Mouse (Mus musculus) small intestine, adult 2 months (tissue): ENCODE results near the gene Bpifb9b.

Experiments
- CTCF ChIP-seq: fragments of 200-500 bp; IDR thresholded peaks from 2 replicates; pipeline ENCODE4 v1.5.1; 2012; ENCODE audit warnings: low read depth, mild to moderate bottlenecking, control low read depth, inconsistent platforms, low read length, moderate library complexity, mixed read lengths; ENCODE audit not compliant: insufficient replicate concordance, insufficient read length; ENCODE audit errors: extremely low read depth
- POLR2A ChIP-seq: fragments of 200-500 bp; IDR thresholded peaks from 2 replicates; pipeline ENCODE4 v1.6.1; 2012; ENCODE audit warnings: low read depth, mild to moderate bottlenecking, control low read depth, inconsistent platforms, low read length, moderate library complexity

DNA sequence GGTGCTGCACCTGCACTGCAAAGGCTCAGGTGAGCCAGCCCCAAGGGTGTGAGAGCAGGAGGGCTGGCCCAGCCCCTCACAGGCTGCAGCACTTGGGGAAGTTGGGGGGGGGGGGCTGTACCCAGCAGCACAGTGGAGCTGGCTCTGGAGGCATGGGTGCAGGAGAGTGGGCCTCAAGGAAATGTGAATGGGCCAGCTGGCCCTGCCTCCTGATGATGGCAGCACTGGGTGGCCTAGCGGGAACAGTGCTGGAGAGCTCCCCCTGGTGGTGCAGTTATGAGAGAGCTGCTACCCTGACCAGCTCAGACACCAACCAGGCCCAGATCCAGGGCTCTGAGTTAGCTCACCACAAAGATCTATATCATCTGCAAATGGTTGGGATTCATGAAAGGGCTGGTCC, 6.5 kb upstream of the Bpifb9b start:
- TF ChIP-seq CTCF (peak; percentile 84), POLR2A (no peak)
